Mouse (Mus musculus) CD8-positive naive resting alpha-beta T cell, adult 2 months (primary cell): ENCODE data around the gene Prpsap1.
"Not testable (repeated sequence)": the region's sequence is repeated elsewhere in the genome, so short reads cannot be mapped to it uniquely, and the experiment has no call there.

Source experiments
- DNase-seq, 2 experiments: peaks; one replicate each; pipeline ENCODE4 v3.0.0; 2022; ENCODE audit warnings: low read depth in 2 of 2, low spot score in 2 of 2

Gene Prpsap1

DNA sequence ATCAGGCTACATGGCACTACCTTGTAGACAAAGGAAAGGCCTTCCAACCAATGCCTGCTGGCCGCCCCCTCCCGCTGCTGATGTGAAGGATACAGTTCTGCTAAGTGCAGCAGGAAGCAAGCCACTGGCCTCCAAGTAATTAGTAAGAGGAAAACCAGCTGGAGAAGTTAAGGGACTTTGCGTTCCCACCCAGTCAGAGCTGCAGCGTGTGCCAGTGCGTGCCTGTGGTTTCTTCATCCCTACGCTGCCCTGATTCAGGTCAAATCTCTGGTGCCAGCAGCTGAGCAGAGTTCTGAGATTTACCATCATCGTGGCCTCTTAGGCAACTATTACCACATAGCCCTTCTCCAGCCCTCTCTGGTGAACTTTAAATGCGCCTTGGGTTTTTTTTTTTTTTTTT lies 24.5 kb upstream of the Prpsap1 start:
- DNase-seq = no peak

DNA sequence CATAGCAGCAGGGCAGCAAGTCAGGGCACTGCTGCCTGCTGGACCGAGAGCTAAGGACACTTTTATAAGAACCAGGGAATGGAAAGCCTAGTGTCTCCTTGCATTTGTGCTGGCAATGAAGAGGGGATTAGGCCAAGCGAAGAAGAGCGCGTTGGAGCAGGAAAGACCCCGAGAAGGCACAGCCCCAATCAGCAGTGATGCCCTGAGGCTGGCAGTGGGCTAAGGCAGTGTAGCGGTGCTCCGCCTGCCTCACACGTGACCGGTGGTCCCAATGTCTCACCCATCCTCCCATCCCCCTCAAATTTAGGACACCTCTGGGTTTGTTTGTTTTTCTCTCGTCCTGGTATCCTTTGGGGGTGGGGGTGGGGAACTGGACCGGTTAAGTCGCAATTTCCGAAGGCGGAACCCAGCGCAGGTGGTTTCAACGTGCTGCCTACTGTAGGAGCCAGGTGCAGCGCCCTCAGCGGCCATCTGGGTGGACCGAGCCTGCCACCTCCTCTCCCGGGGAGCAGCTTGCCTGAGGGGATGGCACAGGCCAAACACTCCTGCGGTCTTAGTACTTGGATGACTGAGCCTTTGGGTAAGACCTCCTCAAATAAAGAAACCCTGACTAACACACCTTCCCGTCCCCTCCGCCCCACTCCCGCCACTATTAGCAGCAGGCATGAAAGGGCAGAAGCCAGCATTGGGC lies 21.5 kb upstream of the Prpsap1 start:
- DNase-seq = no peak

DNA sequence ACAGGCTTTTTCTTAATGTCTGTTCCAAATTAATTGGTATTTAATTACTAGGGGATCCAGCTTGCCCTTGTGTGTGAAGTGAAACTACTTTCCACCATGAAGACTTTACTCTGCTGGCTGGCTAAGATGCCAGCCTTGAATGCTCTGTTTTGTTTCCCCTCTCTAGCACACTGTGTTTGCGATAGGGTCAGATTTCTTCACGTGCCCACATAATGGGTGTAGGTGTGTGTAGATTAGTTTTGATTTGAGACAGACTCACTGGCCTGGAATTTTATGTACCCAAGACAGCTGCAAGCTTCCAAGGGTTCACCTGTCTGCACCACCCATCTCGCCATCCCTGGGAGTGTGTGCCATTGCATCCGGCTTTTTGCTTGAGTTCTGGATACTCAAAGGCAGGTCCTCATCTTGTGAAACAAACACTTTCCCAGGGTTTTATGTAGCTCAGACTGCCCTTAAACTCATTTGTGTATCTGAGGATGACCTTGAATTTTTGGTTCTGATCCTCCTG lies 19.6 kb upstream of the Prpsap1 start:
- no peak for DNase-seq

DNA sequence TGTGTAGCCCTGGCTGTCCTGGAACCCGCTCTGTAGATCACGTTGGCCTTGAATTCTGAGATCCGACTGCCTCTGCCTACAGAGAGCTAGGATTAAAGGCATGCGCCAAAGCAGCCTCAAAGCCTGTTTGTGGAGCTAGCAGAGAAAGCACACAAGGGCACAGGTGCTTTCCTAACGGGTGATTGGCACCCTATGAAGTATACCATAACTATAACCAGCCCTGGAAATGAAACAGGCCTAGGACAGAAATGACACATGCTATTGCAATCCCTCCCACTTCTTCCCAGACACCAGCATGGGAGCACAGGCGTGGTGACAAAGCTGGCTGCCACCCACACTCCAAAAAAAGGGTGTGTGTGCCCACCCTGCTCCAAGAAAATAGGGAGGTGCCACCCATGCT lies 19.0 kb upstream of the Prpsap1 start:
- DNase-seq = no peak

DNA sequence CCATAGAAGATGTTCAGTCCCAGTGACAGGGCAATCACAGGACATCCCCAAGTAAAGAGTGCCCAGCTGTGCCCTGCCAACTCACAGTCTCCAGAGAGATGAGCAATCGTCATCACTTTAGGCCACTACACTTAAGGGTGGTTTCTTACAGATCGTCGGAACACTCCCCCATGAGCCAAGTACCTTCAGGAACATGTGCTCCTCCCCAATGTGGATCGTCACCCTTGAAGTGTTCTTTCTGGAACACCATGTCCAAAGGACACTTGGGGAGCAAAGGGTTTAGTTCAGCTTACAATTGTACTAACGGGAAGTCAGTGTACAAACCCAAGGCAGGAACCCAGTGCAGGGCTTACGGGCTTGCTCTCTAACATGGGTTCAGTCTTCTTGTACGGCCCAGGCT lies 18.2 kb upstream of the Prpsap1 start:
- DNase-seq = no peak

DNA sequence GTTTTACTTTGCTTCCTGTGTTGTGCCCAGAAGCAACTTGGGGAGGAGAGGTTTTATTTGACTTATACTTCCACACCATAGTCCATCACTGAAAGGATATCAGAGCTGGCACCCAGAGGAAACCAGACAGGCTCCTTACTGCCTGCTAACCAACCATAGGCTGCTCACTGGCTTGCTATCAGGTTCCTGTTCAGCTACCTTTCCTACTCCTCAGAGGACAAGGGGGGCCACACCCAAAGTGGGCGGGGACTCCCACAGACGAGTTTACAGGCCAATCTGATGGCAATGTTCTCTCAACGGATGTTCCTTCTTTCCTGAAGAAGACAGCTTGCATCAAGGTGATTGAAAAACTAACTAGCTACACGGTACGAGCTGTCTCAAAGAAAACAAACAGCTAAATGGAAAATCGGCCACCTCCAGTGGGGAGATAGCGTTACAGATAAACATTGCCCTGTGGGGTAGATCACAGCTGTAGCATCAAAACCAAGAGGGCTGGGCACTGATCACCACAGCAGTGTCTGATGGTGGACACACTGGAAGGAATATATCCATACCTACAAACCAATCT lies 17.4 kb upstream of the Prpsap1 start:
- no peak for DNase-seq

DNA sequence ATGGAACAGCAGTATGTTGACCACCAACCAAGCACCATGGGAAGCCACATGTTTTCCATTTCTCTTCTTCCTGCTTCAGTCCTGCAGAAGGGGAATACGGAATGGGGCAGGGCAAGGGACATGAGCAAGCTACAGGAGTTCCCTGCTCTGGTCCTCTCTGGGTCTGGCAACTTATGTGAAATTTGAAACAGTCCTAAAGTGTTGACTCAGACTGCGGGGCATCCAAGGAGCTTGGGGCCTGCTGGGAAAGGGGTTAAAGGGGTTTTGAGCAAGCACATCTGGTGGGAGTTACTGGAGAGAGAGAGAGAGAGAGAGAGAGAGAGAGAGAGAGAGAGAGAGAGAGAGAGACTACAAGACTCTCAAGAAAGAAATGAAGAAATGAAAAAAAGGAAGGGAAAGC lies 14.7 kb upstream of the Prpsap1 start:
- no peak for DNase-seq

DNA sequence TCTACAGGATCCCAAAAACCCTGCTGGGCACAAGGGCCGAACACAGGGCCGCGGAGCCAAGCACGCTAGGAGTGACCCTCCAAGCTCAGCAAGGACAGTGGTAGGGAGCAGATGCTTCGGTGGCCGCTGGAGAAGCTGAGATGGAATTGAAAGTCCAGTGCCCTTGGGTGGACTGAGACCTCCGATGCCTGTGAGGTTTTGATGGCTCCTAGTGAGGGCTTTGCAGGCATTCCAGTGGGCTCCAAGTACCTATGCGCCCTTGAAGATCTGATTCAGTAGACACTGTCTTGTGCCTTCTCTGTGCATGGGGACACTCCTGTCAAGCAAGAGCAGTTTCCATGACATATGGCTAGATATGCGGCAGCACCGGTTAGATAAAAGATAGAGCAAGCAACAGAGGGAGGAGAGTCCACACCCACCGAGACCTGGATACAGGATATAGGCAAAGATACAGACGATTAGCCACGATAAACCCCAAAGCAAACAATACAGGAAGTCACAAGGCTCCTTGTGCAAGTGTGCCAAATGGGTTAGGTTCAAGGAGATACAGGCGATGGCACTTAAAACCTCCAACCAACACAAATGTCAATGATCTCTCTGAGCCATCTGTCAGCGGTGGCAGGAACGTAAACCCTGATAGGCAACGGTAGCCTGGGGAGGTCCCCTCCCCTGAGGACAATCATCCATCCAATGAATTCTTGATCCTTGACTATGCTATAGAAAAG lies 12.3 kb upstream of the Prpsap1 start:
- no peak for DNase-seq

DNA sequence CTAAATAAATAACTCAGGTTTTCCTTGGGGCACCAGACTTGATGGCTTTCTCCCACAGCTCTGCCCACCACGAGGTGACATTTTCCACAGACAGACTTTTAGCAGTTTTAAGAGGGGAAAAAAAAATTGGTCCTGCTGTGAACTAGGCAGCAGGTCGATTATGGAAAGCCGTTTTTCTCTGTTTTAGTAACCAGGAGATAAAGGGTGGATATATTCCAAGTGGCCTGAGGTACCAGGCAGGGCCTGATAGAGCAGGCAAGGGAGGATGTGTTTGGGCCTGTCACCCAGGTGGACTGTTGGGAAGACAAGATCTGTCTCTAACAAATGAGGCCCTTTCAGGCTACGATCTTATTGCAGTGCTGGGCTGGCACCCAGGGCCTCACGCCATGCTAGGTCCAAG lies 11.6 kb upstream of the Prpsap1 start:
- DNase-seq = no peak

DNA sequence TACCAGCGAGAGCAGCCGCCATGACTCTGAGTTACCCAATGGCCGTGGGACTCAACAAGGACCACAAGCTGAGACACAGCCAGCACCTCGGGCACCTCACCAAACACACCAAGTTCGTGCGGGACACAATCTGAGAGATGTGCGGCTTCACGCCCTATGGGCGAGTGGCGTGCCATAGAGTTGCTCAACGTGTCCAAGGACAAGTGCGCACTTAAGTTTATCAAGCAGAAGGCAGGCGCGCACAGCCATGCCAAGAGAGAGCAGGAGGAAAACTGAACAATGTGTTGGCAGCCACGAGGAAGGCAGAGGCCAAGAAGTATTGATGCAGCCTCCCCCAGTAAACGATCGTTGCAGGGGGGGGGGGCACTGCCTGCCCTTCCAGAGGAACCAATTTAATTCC lies 10.5 kb upstream of the Prpsap1 start:
- no peak for DNase-seq

DNA sequence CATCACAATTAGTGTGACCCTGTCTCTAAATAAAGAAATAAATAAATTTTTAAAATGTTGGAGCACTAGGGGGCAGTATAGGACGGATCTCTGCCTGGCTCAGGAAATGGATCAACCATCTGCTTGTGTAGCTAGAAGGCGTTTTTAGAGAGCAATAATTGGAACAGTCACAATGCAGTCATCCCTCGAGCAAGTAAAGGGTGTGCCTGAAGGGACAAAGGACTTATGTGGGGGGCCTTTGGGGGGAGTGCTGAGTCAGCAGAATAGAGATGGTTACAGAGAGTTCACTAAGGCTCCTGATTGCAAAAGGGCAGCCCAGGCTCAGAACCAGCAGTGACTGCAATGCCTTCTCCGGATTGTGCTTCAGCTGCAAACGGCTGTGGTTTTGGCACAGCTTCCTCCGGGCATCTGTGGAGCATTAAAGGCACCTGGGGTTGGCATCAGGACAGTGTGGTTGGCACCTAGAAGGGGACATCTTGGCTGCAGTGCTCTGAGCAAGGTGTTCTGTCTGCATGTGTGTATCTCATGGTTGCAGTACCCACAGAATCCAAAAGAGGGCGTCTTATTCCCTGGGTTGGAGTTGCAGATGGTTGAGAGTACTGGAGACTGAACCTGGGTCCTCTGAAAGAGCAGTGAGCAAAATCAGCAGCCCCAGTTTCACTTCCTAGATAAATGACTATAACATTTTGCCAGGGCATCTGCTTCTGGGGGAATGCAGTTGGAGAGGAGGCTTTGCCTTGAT lies 7.2 kb upstream of the Prpsap1 start:
- peak in 1 of 2 experiments; percentile 5 for DNase-seq

DNA sequence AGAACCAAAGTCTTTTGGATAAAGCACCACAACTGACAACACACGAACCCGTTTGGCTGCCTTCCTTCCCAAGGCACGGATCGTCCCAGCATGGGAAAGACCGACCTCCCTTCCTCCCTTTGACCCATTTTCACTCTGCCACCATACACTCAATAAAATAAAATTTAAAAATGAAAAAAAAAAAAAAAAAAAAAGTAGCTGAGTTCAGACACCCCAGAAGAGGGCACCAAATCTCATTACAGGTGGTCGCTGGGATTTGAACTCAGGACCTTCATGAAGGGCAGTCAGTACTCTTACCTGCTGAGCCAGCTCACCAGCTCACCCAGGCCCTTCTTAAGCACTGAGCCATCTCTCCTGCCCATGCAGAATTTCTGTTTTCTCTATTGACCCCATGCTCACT lies 5.0 kb upstream of the Prpsap1 start:
- no peak for DNase-seq

DNA sequence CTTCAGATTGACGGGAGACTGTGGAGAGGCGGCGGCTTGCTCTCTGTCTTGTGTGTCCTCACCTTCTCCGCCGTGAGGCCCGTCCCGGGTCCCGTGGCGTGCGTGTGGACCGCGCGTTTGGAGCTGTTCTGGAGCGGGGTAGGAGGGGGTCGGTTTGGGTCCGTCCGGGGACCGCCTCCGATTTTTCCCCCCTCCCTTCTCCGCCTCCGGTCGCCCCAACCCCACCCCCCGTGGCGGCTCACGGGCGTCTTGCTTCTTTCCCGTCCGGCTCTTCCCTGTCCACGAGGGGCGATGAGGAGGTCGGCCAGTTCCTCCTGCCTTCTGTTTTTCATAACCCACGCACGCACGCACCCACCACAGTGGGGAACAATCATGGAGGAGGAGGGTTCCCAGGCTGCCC lies 4.6 kb upstream of the Prpsap1 start:
- no peak for DNase-seq

DNA sequence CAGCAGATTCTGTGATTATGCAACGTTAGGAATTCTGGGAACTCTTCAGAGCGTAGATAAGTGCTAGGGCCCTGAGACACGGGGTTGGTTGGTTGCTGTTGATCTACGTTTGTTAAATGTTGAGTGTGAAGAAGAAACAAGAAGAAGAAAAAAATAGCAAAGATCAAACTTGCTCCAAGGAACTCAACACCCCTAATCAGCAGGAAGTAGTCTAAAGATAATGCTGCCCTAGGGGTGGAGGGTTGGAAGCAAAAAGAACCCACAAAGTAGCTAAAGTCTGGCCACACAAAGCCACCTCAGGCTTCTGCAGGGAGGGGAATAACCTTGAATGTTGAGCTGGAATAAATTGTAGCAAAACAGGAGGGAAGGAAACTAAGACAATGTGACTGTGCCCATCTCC lies 3.3 kb upstream of the Prpsap1 start:
- DNase-seq = no peak

DNA sequence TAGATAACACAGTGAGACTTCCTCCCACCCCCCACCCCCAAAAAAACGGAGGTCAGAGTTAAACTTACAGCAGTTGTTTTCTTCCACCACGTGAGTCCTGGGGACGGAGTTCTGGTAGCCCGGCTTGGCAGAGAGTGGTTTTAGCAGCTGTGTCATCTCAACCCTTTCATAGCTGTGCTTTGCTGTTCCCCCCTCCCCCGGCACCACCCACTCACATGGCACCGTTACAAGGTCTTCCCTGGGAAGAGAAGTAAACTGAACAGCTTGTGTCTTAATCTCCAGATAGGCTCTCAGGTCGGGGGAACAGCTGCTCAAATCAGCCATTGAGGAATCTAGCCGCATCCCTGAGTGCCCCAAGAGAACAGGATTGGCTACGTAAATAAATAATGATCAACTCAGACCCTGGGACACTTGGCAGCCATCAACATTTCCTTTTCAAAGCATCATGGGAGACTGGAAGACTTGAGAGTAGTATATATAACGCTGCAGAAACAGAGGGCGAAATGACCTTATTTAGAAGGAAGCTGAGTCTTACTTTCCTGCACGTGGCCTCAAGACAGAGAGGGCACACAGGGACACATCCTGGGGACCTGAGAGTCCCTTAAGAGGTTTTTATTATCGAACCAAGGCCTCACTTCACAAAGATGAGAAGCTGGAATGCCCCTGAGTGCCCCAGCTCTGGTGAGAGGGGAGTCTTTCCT lies 622 bp upstream of the Prpsap1 start:
- no peak for DNase-seq

DNA sequence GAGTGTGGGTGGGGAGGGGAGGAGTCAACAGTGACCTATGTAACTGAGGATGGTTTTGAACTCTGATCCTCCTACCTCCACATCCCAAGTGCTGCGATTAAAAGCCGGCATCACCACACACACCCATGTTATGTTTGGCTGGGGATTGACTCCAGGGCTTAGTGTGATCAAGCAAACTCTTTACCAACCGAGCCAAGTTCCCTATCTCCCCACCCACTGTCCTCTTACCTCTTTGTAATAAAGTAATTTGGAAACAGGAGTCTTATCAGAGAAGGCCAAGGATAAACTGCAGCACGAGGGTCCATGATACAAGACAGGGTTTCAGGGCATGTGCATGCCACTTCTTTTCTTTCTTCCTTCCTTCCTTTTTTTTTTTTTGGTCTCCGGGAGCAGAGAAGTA lies 811 bp downstream of the Prpsap1 start:
- no peak for DNase-seq

DNA sequence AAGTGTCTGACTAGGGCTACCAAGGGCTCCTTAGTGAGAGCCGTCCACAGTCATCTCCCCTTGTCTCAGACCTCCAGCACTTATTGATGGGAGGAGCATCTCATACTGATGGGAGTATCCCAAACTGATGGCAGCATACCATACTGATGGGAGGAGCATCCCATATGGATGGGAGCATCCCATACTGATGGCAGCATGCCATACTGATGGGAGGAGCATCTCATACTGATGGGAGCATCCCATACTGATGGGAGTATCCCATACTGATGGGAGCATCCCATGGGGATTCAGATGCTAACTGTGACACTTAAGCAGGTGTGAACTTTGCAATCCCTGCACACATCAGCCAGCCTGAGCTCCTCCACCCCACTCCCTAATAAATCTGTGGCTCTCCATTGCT lies 1.5 kb downstream of the Prpsap1 start:
- DNase-seq = not testable (repeated sequence)

DNA sequence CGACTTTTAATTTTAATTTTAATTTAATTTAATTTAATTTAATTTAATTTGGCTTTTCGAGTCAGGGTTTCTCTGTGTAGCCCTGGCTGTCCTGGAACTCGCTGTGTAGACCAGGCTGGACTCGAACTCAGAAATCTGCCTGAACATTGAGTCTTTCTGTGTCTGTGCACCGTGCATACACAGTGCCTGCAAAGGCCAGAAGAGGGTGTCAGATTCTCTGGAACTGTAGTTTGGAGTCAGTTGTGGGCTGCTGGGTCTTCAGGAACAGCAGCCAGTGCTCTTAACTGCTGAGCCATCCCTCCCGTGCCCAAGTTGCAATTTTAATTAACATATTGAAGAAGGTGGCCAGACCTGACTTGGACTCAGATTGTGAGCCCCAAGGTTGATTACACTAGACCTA lies 2.7 kb downstream of the Prpsap1 start:
- DNase-seq = no peak

DNA sequence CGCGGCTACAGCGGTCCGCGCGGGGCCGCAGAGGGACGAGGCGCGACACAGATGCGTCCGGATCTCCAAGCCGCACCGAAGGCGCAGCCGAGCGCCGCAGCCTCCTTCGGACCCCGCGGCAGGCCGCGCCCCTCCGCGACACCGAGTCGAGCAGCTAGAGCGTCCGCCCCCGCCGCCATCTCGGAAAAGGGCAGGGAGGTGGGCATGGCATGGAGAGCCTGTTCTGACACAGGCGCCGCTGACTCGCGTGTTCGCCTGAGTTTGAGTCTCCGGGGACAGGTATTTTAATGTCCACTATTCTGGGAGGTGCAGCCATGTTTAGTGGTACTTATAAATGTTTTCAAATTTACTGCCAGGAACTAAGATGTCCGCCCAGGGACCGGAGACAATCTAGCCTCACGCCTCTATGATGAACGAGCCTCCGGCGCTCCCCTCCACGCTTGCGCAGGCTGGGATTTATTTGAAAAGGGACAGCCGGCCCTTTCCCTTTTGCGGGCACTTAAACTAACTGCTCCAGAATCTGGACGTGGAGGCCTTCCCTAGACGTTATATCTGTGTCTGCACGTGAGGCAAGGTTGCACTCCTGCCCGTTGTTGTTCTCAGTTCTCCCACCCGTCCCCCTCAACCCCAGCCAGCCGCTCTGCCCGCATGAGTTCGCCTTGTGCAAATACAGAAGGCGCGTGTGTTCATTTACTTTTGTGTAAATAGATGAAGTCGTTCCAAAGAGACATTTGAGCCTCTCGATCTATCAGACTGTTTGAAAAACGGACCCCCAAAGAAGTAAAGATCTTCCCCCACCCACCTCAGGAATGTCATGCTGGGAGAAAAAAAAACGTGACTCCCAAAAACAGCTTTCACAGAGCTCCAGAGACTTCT lies 3.5 kb downstream of the Prpsap1 start:
- DNase-seq = peak; percentile 74 to 83

DNA sequence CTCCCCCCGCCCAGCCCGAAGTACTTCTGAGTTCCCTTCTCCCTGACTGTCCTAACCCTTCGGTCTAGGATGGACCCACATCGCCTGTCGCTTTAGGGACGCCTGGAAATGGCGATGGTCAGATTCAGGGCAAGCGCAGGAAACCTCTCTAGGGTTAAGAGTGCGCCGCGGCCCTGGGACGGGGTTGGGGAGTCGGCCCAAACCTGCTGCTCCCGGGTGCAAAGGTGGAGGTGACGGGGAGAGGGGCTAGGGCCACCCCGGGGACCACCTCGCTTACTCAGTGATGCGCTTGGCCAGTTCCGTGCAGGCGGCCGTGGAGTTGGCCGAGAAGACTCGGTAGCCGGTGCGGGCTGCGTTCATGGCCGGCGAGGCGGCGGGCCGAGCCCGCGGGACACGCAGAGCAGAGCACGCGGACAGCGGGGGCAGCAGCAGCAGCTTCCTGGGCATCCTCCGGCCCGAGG lies 4.2 kb downstream of the Prpsap1 start:
- peak in 1 of 2 experiments; percentile 26 for DNase-seq
